In the genomic region with DNA sequence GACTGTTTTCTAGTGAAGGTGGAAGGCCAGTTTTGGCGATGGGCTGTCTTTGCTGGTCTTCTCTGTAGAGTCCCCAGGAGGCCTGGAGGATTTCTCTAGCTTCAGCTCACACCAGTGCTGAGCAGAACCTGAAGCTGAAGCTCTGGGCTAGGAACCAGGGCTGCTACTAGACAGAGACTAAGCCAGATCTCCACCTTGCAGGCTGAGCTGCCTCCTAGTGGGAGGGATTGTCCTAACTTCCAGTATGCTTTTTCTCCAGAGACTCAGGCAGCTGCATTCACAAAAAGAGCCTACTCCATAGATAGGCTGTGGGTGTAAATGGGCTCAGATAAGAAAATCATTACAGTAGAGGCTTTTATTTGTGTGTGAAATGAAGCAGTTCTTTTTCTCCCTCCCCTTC, we compare ENCODE assay signal across 10 mouse cellular contexts.
DNase-seq lines count a peak whose midpoint lies in the region; ATAC-seq and TF ChIP-seq lines count a peak whose summit lies in the region.
"Had no signal": no experiment of that assay in that cellular context is flagged by ENCODE, and none has a peak within 500 bp of the region (broad histone marks: within the 10 kb centered on the region; RNA-seq: fewer than 3 reads in every experiment).

No protein-coding gene starts in this region.

- ATAC-seq in lung, embryonic 14.5 days (ENCODE audit: insufficient read depth) = no peak

- no peaks in the 10 kb centered on the region for H3K36me3 ChIP-seq in lung, embryonic 14.5 days (ENCODE audit: insufficient read depth)
- H3K36me3 ChIP-seq: limb, embryonic 15.5 days; stomach, embryonic 15.5 days had no signal

- H3K27ac ChIP-seq in cerebellum, adult 2 months (ENCODE audit: insufficient read depth, low read length) = no peak overlapping the region
- no peak overlapping the region for H3K27ac ChIP-seq in lung, embryonic 14.5 days (ENCODE audit: low read depth)
- H3K27ac ChIP-seq: limb, embryonic 15.5 days; stomach, embryonic 15.5 days had no signal

- no peak overlapping the region for H3K9ac ChIP-seq in lung, embryonic 14.5 days
- H3K9ac ChIP-seq: limb, embryonic 15.5 days; stomach, embryonic 15.5 days had no signal

- peak; percentile 20 for DNase-seq in thymus, postnatal 4 days
- no peak for DNase-seq in thymus, postnatal 10 days (ENCODE audit: low spot score in 2 of 2)
- DNase-seq in cerebellum, adult 2 months = peak; percentile 32 to 48
- peak; percentile 43 to 50 for DNase-seq in frontal cortex, postnatal 25 days (ENCODE audit: low spot score in 2 of 2)
- peak; percentile 63 for DNase-seq in kidney, postnatal 10 days
- peak; percentile 48 for DNase-seq in lung, embryonic 14.5 days
- DNase-seq in testis, postnatal 14 days (ENCODE audit: low spot score) = peak; percentile 7
- DNase-seq in spleen, adult 12 weeks (ENCODE audit: low spot score) = no peak

- H3K27me3 ChIP-seq in cerebellum, adult 2 months (ENCODE audit: control insufficient read depth, insufficient read depth, low read length) = no peaks in the 10 kb centered on the region
- no peaks in the 10 kb centered on the region for H3K27me3 ChIP-seq in lung, embryonic 14.5 days (ENCODE audit: insufficient read depth, low read length)
- H3K27me3 ChIP-seq: limb, embryonic 15.5 days; stomach, embryonic 15.5 days had no signal

- no peak for TF ChIP-seq POLR2A in cerebellum, adult 2 months (IDR thresholded peaks at IDR 0.05; ENCODE audit: borderline replicate concordance, insufficient read depth, low read length)

- no peaks in the 10 kb centered on the region for H3K9me3 ChIP-seq in lung, embryonic 14.5 days (ENCODE audit: low read depth, low read length)
- H3K9me3 ChIP-seq: limb, embryonic 15.5 days; stomach, embryonic 15.5 days had no signal

- H3K4me1 ChIP-seq in cerebellum, adult 2 months (ENCODE audit: control insufficient read depth, insufficient read depth, low read length) = no peaks in the 10 kb centered on the region
- H3K4me1 ChIP-seq in lung, embryonic 14.5 days (ENCODE audit: insufficient read depth) = no peaks in the 10 kb centered on the region
- H3K4me1 ChIP-seq: limb, embryonic 15.5 days; stomach, embryonic 15.5 days had no signal

- H3K4me3 ChIP-seq in cerebellum, adult 2 months (replicated peaks; ENCODE audit: insufficient read depth, low read depth, low read length) = no peak overlapping the region
- no peak overlapping the region for H3K4me3 ChIP-seq in lung, embryonic 14.5 days (ENCODE audit: low read depth, low read length)
- H3K4me3 ChIP-seq: limb, embryonic 15.5 days; stomach, embryonic 15.5 days had no signal

- TF ChIP-seq CTCF in cerebellum, adult 2 months (IDR thresholded peaks at IDR 0.05; ENCODE audit: borderline replicate concordance, insufficient read depth, low read depth, low read length) = peak; percentile 59; the same call in 1 of the 2 replicates
- TF ChIP-seq CTCF in lung, embryonic 14.5 days (IDR thresholded peaks at IDR 0.05; ENCODE audit: low read depth) = peak; percentile 60

- H3K4me2 ChIP-seq in lung, embryonic 14.5 days = no peak overlapping the region
- H3K4me2 ChIP-seq: limb, embryonic 15.5 days; stomach, embryonic 15.5 days had no signal

- WGBS in cerebellum, adult 2 months = 21% methylated on average over 1 of the region's 1 CpGs
- WGBS in lung, embryonic 14.5 days = 37% methylated on average over 1 of the region's 1 CpGs

Comparison
In these comparisons a context has a peak if more than half of its experiments do, and no peak if none do; other contexts are left out.
1. DNase-seq: peak in thymus, postnatal 4 days (single experiment), cerebellum, adult 2 months (2 of 2), frontal cortex, postnatal 25 days (2 of 2), kidney, postnatal 10 days (single experiment), lung, embryonic 14.5 days (single experiment) and testis, postnatal 14 days (single experiment); none in thymus, postnatal 10 days (0 of 2) and spleen, adult 12 weeks (single experiment).